ENCODE assay signal across 8 mouse cellular contexts in the genomic region with DNA sequence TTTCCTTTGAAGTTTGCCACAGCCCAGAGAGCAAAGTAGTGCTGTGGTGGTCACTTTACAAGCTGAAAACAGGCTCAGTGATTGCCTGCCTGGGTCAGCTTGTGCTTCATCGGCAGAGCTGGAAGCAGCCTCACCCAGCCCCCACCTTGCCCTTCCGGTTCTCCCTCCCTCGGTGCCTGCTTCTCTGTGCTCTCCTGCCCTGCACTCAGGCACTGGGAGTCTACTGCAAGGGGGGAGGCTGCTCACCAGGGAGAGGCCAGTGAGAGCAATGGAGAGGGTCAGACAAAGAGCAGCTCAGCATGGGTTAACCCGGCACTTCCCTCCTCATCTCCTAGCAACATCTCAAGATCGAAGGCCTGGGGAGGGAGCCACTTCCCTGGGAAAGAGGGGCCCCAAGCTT. TPM values are rescaled to one million over a fixed set of nuclear protein-coding genes. Genes with fewer than 3 reads are reported as not detected.
DNase-seq lines count a peak whose midpoint lies in the region; ATAC-seq lines count a peak whose summit lies in the region.

No protein-coding gene starts in this region.

- no peak overlapping the region for H3K4me3 ChIP-seq in lung, embryonic 15.5 days
- H3K4me3 ChIP-seq in embryonic facial prominence, embryonic 13.5 days: no peak overlapping the region

- no peaks in the 10 kb centered on the region for H3K9me3 ChIP-seq in lung, embryonic 15.5 days
- H3K9me3 ChIP-seq in embryonic facial prominence, embryonic 13.5 days: no peaks in the 10 kb centered on the region

- no peak for DNase-seq in lung, postnatal 14 days
- peak; percentile 30 for DNase-seq in liver
- DNase-seq in retina, embryonic 14.5 days (ENCODE audit: low spot score): peak; percentile 39
- no peak for DNase-seq in Muller cell, postnatal 12 days (ENCODE audit: inconsistent ontology term)
- no peak for DNase-seq in urinary bladder, adult 18-20 months (ENCODE audit: low spot score in 2 of 2)

- ATAC-seq in lung, embryonic 15.5 days (ENCODE audit: borderline replicate concordance, extremely low read depth, low FRiP score, low TSS enrichment): peak; percentile 8; the same call in 1 of the 2 replicates
- no peak for ATAC-seq in embryonic facial prominence, embryonic 13.5 days (ENCODE audit: insufficient number of reproducible peaks, insufficient read depth, low FRiP score, low TSS enrichment, low read depth)
- no peak for ATAC-seq in cerebellum, adult (ENCODE audit: insufficient number of reproducible peaks, low FRiP score, low TSS enrichment)

- no peaks in the 10 kb centered on the region for H3K36me3 ChIP-seq in lung, embryonic 15.5 days
- no peaks in the 10 kb centered on the region for H3K36me3 ChIP-seq in embryonic facial prominence, embryonic 13.5 days

- H3K27ac ChIP-seq in lung, embryonic 15.5 days: peak overlapping the region; percentile 25
- H3K27ac ChIP-seq in embryonic facial prominence, embryonic 13.5 days: no peak overlapping the region

- peaks cover 52% of the 10 kb centered on the region for H3K4me1 ChIP-seq in lung, embryonic 15.5 days
- peaks cover 41% of the 10 kb centered on the region for H3K4me1 ChIP-seq in embryonic facial prominence, embryonic 13.5 days

- peak overlapping the region; percentile 39 for H3K4me2 ChIP-seq in lung, embryonic 15.5 days
- peak overlapping the region; percentile 26 for H3K4me2 ChIP-seq in embryonic facial prominence, embryonic 13.5 days

- 3% methylated on average over 5 of the region's 5 CpGs for WGBS in lung, embryonic 15.5 days
- 0% methylated on average over 5 of the region's 5 CpGs for WGBS in embryonic facial prominence, embryonic 13.5 days

- H3K9ac ChIP-seq in lung, embryonic 15.5 days: no peak overlapping the region
- no peak overlapping the region for H3K9ac ChIP-seq in embryonic facial prominence, embryonic 13.5 days

- H3K27me3 ChIP-seq in lung, embryonic 15.5 days: no peaks in the 10 kb centered on the region; the same call in 1 of the 2 replicates
- H3K27me3 ChIP-seq in embryonic facial prominence, embryonic 13.5 days: peaks cover 43% of the 10 kb centered on the region

RNA-seq across cellular contexts. Expression of a gene that starts 2.2 kb away (rescaled TPM):
- polyA plus RNA-seq in lung, embryonic 15.5 days (2015; fragmentation: Nextera tagmentation; extraction: Ambion mirVana): 1.3 and 1.8 TPM in 2 replicates
- not detected in 2 replicates for polyA plus RNA-seq in embryonic facial prominence, embryonic 13.5 days (2015; fragmentation: Nextera tagmentation; extraction: Ambion mirVana)

RNA-seq across cellular contexts. Expression of a gene that starts 2.9 kb away (rescaled TPM):
- 1.2 and 1.7 TPM in 2 replicates for polyA plus RNA-seq in lung, embryonic 15.5 days (2015; fragmentation: Nextera tagmentation; extraction: Ambion mirVana)
- 0.08 and 0.32 TPM in 2 replicates for polyA plus RNA-seq in embryonic facial prominence, embryonic 13.5 days (2015; fragmentation: Nextera tagmentation; extraction: Ambion mirVana)

RNA-seq across cellular contexts. Expression of a gene that starts 24.2 kb away (rescaled TPM):
- 9.2 and 9.6 TPM in 2 replicates for polyA plus RNA-seq in lung, embryonic 15.5 days (2015; fragmentation: Nextera tagmentation; extraction: Ambion mirVana)
- 5.5 and 6.0 TPM in 2 replicates for polyA plus RNA-seq in embryonic facial prominence, embryonic 13.5 days (2015; fragmentation: Nextera tagmentation; extraction: Ambion mirVana)

RNA-seq across cellular contexts. Expression of a gene that starts 27.9 kb away (rescaled TPM):
- 54.5 and 56.8 TPM in 2 replicates for polyA plus RNA-seq in lung, embryonic 15.5 days (2015; fragmentation: Nextera tagmentation; extraction: Ambion mirVana)
- polyA plus RNA-seq in embryonic facial prominence, embryonic 13.5 days (2015; fragmentation: Nextera tagmentation; extraction: Ambion mirVana): 72.5 and 75.2 TPM in 2 replicates

RNA-seq across cellular contexts. Expression of a gene that starts 50.3 kb away (rescaled TPM):
- 79.9 TPM in 2 replicates for polyA plus RNA-seq in lung, embryonic 15.5 days (2015; fragmentation: Nextera tagmentation; extraction: Ambion mirVana)
- 98.5 and 119 TPM in 2 replicates for polyA plus RNA-seq in embryonic facial prominence, embryonic 13.5 days (2015; fragmentation: Nextera tagmentation; extraction: Ambion mirVana)

Comparison
In these comparisons a context has a peak if more than half of its experiments do, and no peak if none do; other contexts are left out.
1. DNase-seq: peak in liver (single experiment) and retina, embryonic 14.5 days (single experiment); none in lung, postnatal 14 days (single experiment), Muller cell, postnatal 12 days (single experiment) and urinary bladder, adult 18-20 months (0 of 2).